Mouse (Mus musculus) heart, embryonic 15.5 days (tissue): Measurements from ENCODE around the gene Wfdc6a. TPM values are rescaled to one million over a fixed set of nuclear protein-coding genes. Genes with fewer than 3 reads are reported as not detected.

Experiments used
- polyA plus RNA-seq: library from polyadenylated mRNA; unstranded; fragments of >200 nt; fragmentation: Nextera tagmentation; extraction: Ambion mirVana; gene quantifications from 2 replicates; pipeline ENCODE4 v1.2.1, GENCODE M21; 2015

Wfdc6a gene
- polyA plus RNA-seq, 1 experiment from 2014 or later: 0.21 TPM

Other genes with a start within 250 kb of the Wfdc6a start
- gene Slpi, start 196.4 kb downstream of the Wfdc6a start, polyA plus RNA-seq: 1.3 and 1.6 TPM in 2 replicates
- 0.25 and 0.80 TPM in 2 replicates for gene Rbpjl, start 182.3 kb downstream of the Wfdc6a start, polyA plus RNA-seq
- 8.4 and 14.9 TPM in 2 replicates for gene Matn4, start 180.3 kb downstream of the Wfdc6a start, polyA plus RNA-seq
- gene Sdc4, start 141.6 kb downstream of the Wfdc6a start, polyA plus RNA-seq: 41.9 and 56.5 TPM in 2 replicates
- gene Sys1, start 128.5 kb downstream of the Wfdc6a start, polyA plus RNA-seq: 32.0 and 40.4 TPM in 2 replicates
- 10.5 and 13.5 TPM in 2 replicates for gene Gm20458, start 124.5 kb downstream of the Wfdc6a start, polyA plus RNA-seq
- not detected in 2 replicates for gene Trp53tg5, start 111.7 kb downstream of the Wfdc6a start, polyA plus RNA-seq
- gene Dbndd2, start 99.3 kb downstream of the Wfdc6a start, polyA plus RNA-seq: 8.6 and 16.5 TPM in 2 replicates
- 42.1 and 54.1 TPM in 2 replicates for gene Pigt, start 87.9 kb downstream of the Wfdc6a start, polyA plus RNA-seq
- 10.0 and 39.8 TPM in 2 replicates for gene Wfdc2, start 23.0 kb downstream of the Wfdc6a start, polyA plus RNA-seq
- gene Spint3, start 12.0 kb downstream of the Wfdc6a start, polyA plus RNA-seq: not detected in 2 replicates
- gene Eppin, start 8.1 kb upstream of the Wfdc6a start, polyA plus RNA-seq: not detected in 2 replicates
- not detected in 2 replicates for gene Wfdc6b, start 28.1 kb upstream of the Wfdc6a start, polyA plus RNA-seq
- not detected in 2 replicates for gene Wfdc8, start 28.2 kb upstream of the Wfdc6a start, polyA plus RNA-seq
- not detected in 2 replicates for gene Wfdc16, start 53.3 kb upstream of the Wfdc6a start, polyA plus RNA-seq
- 0.31 TPM in 1 of 2 replicates, not detected in the other for gene Wfdc10, start 70.6 kb upstream of the Wfdc6a start, polyA plus RNA-seq
- not detected in 2 replicates for gene Wfdc9, start 71.1 kb upstream of the Wfdc6a start, polyA plus RNA-seq
- gene Wfdc11, start 88.6 kb upstream of the Wfdc6a start, polyA plus RNA-seq: not detected in 2 replicates
- gene Wfdc13, start 99.7 kb upstream of the Wfdc6a start, polyA plus RNA-seq: not detected in 2 replicates
- gene Spint4, start 113.1 kb upstream of the Wfdc6a start, polyA plus RNA-seq: 0.19 TPM in 1 of 2 replicates, not detected in the other
- not detected in 2 replicates for gene Spint5, start 129.9 kb upstream of the Wfdc6a start, polyA plus RNA-seq
- gene Wfdc3, start 160.5 kb upstream of the Wfdc6a start, polyA plus RNA-seq: 0.74 and 0.77 TPM in 2 replicates
- gene Dnttip1, start 160.5 kb upstream of the Wfdc6a start, polyA plus RNA-seq: 51.0 and 51.4 TPM in 2 replicates
- 377 and 382 TPM in 2 replicates for gene Ube2c, start 184.5 kb upstream of the Wfdc6a start, polyA plus RNA-seq
- 4.9 and 5.2 TPM in 2 replicates for gene Tnnc2, start 194.5 kb upstream of the Wfdc6a start, polyA plus RNA-seq
- gene Snx21, start 200.4 kb upstream of the Wfdc6a start, polyA plus RNA-seq: 42.5 and 43.4 TPM in 2 replicates
- gene Acot8, start 219.4 kb upstream of the Wfdc6a start, polyA plus RNA-seq: 12.0 and 15.0 TPM in 2 replicates
- gene Zswim3, start 219.7 kb upstream of the Wfdc6a start, polyA plus RNA-seq: 4.9 TPM in 2 replicates
- 8.1 and 10.3 TPM in 2 replicates for gene Zswim1, start 237.2 kb upstream of the Wfdc6a start, polyA plus RNA-seq
- not detected in 2 replicates for gene Spata25, start 243.1 kb upstream of the Wfdc6a start, polyA plus RNA-seq
- 167 and 180 TPM in 2 replicates for gene Ctsa, start 247.4 kb upstream of the Wfdc6a start, polyA plus RNA-seq
- gene Neurl2, start 248.0 kb upstream of the Wfdc6a start, polyA plus RNA-seq: 43.3 and 47.1 TPM in 2 replicates